Mouse (Mus musculus) liver, embryonic 18 days (tissue): ENCODE results near the gene Slc24a3. TPM values are rescaled to one million over a fixed set of nuclear protein-coding genes. Genes with fewer than 3 reads are reported as not detected.

Experiments
- polyA plus RNA-seq: library from polyadenylated mRNA; depleted of rRNA; stranded (reverse); fragments of >200 nt; gene quantifications from 2 replicates; pipeline ENCODE4 v1.2.3, GENCODE M21; 2012; rRNA removed

The Slc24a3 gene
- polyA plus RNA-seq = 0.46 and 0.59 TPM in 2 replicates

DNA sequence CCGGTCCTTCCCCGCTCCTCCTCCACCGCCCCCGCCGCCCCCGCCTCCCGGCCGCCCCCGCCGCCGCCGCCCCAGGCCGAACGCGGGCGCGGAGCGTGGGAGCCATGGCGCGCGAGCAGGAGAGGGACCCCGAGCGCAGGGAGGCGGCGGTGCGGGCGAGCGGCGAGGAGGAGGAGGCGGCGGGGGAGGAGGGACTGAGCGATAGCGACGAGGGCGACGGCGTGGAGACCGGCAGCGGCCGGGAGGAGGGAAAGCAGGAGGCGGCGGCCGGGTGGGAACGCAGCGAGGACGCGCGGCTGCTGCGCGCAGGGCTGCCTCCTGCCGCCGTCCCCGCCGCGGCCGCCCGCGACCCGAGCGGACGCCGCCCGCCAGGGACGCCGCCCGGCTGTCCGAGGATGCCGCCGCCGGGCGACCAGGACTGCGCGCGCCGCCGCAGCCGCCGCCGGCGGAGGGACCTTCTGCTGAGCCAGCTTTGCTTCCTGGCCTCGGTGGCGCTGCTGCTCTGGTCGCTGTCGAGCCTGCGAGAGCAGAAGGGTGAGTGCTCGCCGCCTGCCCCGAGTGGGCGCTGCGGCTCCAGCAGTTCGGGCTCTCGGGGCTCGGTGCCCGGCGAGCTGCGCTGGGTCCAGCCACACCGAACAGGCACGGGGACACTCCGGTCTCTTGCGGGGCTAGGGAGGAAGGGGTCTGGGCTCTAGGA, at the start of gene Slc24a3:
TSS of gene Slc24a3 (plus strand) at position 91 of the 697 bp plus-strand sequence.

GRCm38 (mm10) chr2:145675142-145675755, 507.7 kb downstream of the Slc24a3 start, which contains the start of gene Rin2:
Rin2 (plus strand) TSS chr2:145675215.

